Mouse (Mus musculus): Measurements from ENCODE around the gene Plekho1.

DNA sequence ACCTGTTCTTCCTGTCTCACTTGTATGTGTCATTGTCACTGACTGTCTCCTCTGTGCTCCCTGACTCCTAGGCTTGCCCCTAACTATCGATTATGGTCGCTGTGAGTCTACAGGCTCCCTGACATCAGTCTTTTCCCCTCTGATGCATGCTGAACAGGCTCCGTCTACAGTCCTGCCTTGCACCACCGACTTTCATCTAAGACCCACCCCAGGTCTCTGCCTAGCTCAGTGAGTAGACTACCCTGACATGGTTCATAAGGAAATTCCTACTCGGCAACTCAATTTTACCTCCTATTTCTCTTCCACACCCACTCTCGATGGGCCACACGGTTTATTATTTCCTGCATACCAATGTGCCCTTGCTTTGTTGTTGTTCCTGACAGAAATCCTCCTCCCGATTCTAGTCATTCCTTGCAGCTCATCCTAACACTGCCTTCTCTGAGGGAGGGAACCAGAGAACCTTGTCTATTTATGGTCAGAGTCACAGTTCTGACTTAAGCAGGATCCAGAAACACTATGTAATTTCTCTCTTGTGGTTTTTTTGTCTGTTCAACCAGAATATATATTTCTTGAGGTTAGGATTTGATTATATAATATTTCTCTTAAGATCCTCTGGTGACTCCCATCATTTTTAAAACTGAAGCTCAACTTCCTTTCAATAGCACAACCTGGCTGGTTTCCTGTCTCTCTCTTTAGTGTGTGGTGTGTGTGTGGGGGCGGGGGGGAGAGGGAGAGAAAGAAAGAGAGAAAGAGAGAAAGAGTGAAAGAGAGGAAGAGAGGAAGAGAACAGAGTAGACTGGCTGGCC is 44.3 kb upstream of the Plekho1 start:
- TF ChIP-seq EP300 (IDR thresholded peaks at IDR 0.05) = no peak
- TF ChIP-seq CTCF (IDR thresholded peaks at IDR 0.05) = no peak
